ENCODE assay signal across 9 mouse cellular contexts in the genomic region with DNA sequence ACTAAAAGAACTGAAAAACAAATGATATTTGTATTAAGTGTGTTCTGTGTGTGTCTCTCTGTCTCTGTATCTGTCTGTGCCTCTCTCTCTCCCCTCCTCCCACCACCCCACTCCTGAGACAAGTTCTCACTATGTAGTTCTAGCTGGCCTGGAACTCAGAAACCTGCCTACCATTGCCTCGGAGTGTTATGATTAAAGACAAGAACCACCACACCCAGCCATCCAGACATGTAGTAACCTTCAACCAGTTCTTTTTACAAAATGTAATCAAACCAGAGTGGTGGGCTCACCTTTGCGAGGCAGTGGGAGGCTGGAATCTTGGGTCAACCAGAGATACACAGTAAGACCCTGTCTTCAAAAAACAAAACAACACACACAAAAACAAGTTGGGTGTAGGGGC. TPM values are rescaled to one million over a fixed set of nuclear protein-coding genes. Genes with fewer than 3 reads are reported as not detected.
DNase-seq lines count a peak whose midpoint lies in the region; ATAC-seq and TF ChIP-seq lines count a peak whose summit lies in the region.
"Had no signal": no experiment of that assay in that cellular context is flagged by ENCODE, and none has a peak within 500 bp of the region (broad histone marks: within the 10 kb centered on the region; RNA-seq: fewer than 3 reads in every experiment).

No protein-coding gene starts in this region.

- no peaks in the 10 kb centered on the region for H3K9me3 ChIP-seq in intestine, embryonic 15.5 days

- 11% methylated on average over 2 of the region's 2 CpGs for WGBS in lung, adult 2 months
- WGBS in intestine, embryonic 15.5 days = 14% methylated on average over 2 of the region's 2 CpGs

- no peaks in the 10 kb centered on the region for H3K36me3 ChIP-seq in intestine, embryonic 15.5 days
- H3K36me3 ChIP-seq in myocyte (ENCODE audit: control insufficient read depth, insufficient read depth) = no peaks in the 10 kb centered on the region

- peaks cover 23% of the 10 kb centered on the region for H3K4me1 ChIP-seq in lung, adult 2 months (ENCODE audit: control insufficient read depth, insufficient read depth, low read length)
- H3K4me1 ChIP-seq in embryonic fibroblast, embryonic 13.5 days (ENCODE audit: control insufficient read depth, insufficient read depth, low read length) = peaks cover 10% of the 10 kb centered on the region
- peaks cover 23% of the 10 kb centered on the region for H3K4me1 ChIP-seq in intestine, embryonic 15.5 days (replicated peaks)

- H3K4me3 ChIP-seq in lung, adult 2 months (replicated peaks; ENCODE audit: extremely low read depth, low read depth, low read length) = peak overlapping the region; percentile 32
- peak overlapping the region; percentile 71 for H3K4me3 ChIP-seq in embryonic fibroblast, embryonic 13.5 days (ENCODE audit: insufficient read depth, low read length)
- peak overlapping the region; percentile 76 for H3K4me3 ChIP-seq in intestine, embryonic 15.5 days (replicated peaks)
- H3K4me3 ChIP-seq in myocyte = peak overlapping the region; percentile 72

- no peak for ATAC-seq in intestine, embryonic 15.5 days
- no peak for ATAC-seq in megakaryocyte progenitor cell, adult 5-6 weeks (replicated peaks; ENCODE audit: poor library complexity)
- no peak for ATAC-seq in CD4-positive, CD25-positive, alpha-beta regulatory T cell, adult 4 months

- TF ChIP-seq CTCF in lung, adult 2 months (IDR thresholded peaks at IDR 0.05; ENCODE audit: insufficient read depth, low read length) = no peak
- no peak for TF ChIP-seq CTCF in embryonic fibroblast, embryonic 13.5 days (IDR thresholded peaks at IDR 0.05; ENCODE audit: borderline replicate concordance, insufficient read depth, low read length)

- peak overlapping the region; percentile 85; the same call in 1 of the 2 replicates for H3K9ac ChIP-seq in intestine, embryonic 15.5 days

- peaks cover 64% of the 10 kb centered on the region for H3K79me2 ChIP-seq in myocyte (ENCODE audit: control insufficient read depth, insufficient read depth)

- H3K27ac ChIP-seq in embryonic fibroblast, embryonic 13.5 days (ENCODE audit: insufficient read depth, low read length) = 0 out of 2 replicates have a peak overlapping the region, but pooled peaks have one; percentile 12
- H3K27ac ChIP-seq in intestine, embryonic 15.5 days = 0 out of 2 replicates have a peak overlapping the region, but pooled peaks have one; percentile 29

- DNase-seq in lung, adult 2 months = no peak
- DNase-seq in lung, adult 18-20 months = no peak
- no peak for DNase-seq in layer of hippocampus, adult 9-10 months (ENCODE audit: low spot score)
- DNase-seq: gastrocnemius, postnatal 10 days had no signal

- no peaks in the 10 kb centered on the region for H3K27me3 ChIP-seq in intestine, embryonic 15.5 days (replicated peaks)
- H3K27me3 ChIP-seq in myocyte (ENCODE audit: control insufficient read depth, insufficient read depth, insufficient read length) = no peaks in the 10 kb centered on the region

- no peak for TF ChIP-seq POLR2A in lung, adult 2 months (IDR thresholded peaks at IDR 0.05; ENCODE audit: borderline replicate concordance, extremely low read depth, low read depth, low read length)
- no peak for TF ChIP-seq POLR2A in embryonic fibroblast, embryonic 13.5 days (IDR thresholded peaks at IDR 0.05; ENCODE audit: low read depth, low read length)
- TF ChIP-seq POLR2A in myocyte (IDR thresholded peaks at IDR 0.05; ENCODE audit: insufficient read length, low read depth) = no peak

- H3K4me2 ChIP-seq in intestine, embryonic 15.5 days (replicated peaks) = peak overlapping the region; percentile 61
- H3K4me2 ChIP-seq in myocyte (ENCODE audit: low read depth) = peak overlapping the region; percentile 92

- no peak overlapping the region for H3ac ChIP-seq in myocyte (ENCODE audit: control insufficient read depth, insufficient read length)

TF ChIP-seq in myocyte, 11 proteins besides CTCF, POLR2A, EP300 and RAD21:
- no peak for TF ChIP-seq TCF12 (IDR thresholded peaks at IDR 0.05; ENCODE audit: insufficient read depth, poor library complexity, severe bottlenecking)
- no peak for TF ChIP-seq USF1 (IDR thresholded peaks at IDR 0.05; ENCODE audit: low read depth)
- no peak for TF ChIP-seq REST (IDR thresholded peaks at IDR 0.05; ENCODE audit: insufficient read depth, insufficient read length)
- no peak for TF ChIP-seq CEBPB (IDR thresholded peaks at IDR 0.05; ENCODE audit: insufficient read depth, poor library complexity, severe bottlenecking)
- no peak for TF ChIP-seq E2F4 (IDR thresholded peaks at IDR 0.05; ENCODE audit: insufficient read depth)
TF ChIP-seq in myocyte: peak in this region for 0.

RNA-seq across cellular contexts. Expression of a gene that starts 1.9 kb away (rescaled TPM):
- polyA plus RNA-seq in lung, adult 2 months (2012; rRNA removed) = 40.0 and 62.8 TPM in 2 replicates
- 311 and 382 TPM in 2 replicates for polyA plus RNA-seq in embryonic fibroblast, embryonic 13.5 days (2011; ENCODE audit: insufficient read length, low read depth, missing spikeins)
- 172 and 202 TPM in 2 replicates for polyA plus RNA-seq in intestine, embryonic 15.5 days (2015; fragmentation: Nextera tagmentation; extraction: Ambion mirVana)
- 56.6 TPM for polyA plus RNA-seq in myocyte (2012; fragmentation: generic; extraction: Trizol)
- 172 and 184 TPM in 2 replicates for total RNA-seq in megakaryocyte progenitor cell, adult 5-6 weeks (2015)
- 286 and 377 TPM in 2 replicates for total RNA-seq in megakaryocyte progenitor cell, adult 5-6 weeks (2017)
- polyA plus RNA-seq in CD4-positive, CD25-positive, alpha-beta regulatory T cell, adult 4 months (2017; shearing (Covaris generic)) = 100 to 1,000 TPM; 222 to 330 TPM

RNA-seq across cellular contexts. Expression of a gene that starts 37.4 kb away (rescaled TPM):
- polyA plus RNA-seq in lung, adult 2 months (2012; rRNA removed) = 6.2 and 7.5 TPM in 2 replicates
- polyA plus RNA-seq in embryonic fibroblast, embryonic 13.5 days (2011; ENCODE audit: insufficient read length, low read depth, missing spikeins) = 2.5 and 3.8 TPM in 2 replicates
- polyA plus RNA-seq in intestine, embryonic 15.5 days (2015; fragmentation: Nextera tagmentation; extraction: Ambion mirVana) = 12.8 and 12.9 TPM in 2 replicates
- polyA plus RNA-seq in myocyte (2012; fragmentation: generic; extraction: Trizol) = 0.23 TPM
- total RNA-seq in megakaryocyte progenitor cell, adult 5-6 weeks (2015) = 0.07 and 0.91 TPM in 2 replicates
- total RNA-seq in megakaryocyte progenitor cell, adult 5-6 weeks (2017) = 0.14 TPM in 1 of 2 replicates, not detected in the other
- 1 to 10 TPM in 1 of 2 experiments, under 1 TPM in 1; 0.56 to 1.2 TPM for polyA plus RNA-seq in CD4-positive, CD25-positive, alpha-beta regulatory T cell, adult 4 months (2017; shearing (Covaris generic))

RNA-seq across cellular contexts. Expression of a gene that starts 53.1 kb away (rescaled TPM):
- 221 and 295 TPM in 2 replicates for polyA plus RNA-seq in lung, adult 2 months (2012; rRNA removed)
- 41.0 and 53.7 TPM in 2 replicates for polyA plus RNA-seq in embryonic fibroblast, embryonic 13.5 days (2011; ENCODE audit: insufficient read length, low read depth, missing spikeins)
- 41.8 and 44.6 TPM in 2 replicates for polyA plus RNA-seq in intestine, embryonic 15.5 days (2015; fragmentation: Nextera tagmentation; extraction: Ambion mirVana)
- polyA plus RNA-seq in myocyte (2012; fragmentation: generic; extraction: Trizol) = 28.6 TPM
- total RNA-seq in megakaryocyte progenitor cell, adult 5-6 weeks (2015) = 0.12 and 0.94 TPM in 2 replicates
- total RNA-seq in megakaryocyte progenitor cell, adult 5-6 weeks (2017) = 1.7 TPM in 1 of 2 replicates, not detected in the other
- polyA plus RNA-seq in CD4-positive, CD25-positive, alpha-beta regulatory T cell, adult 4 months (2017; shearing (Covaris generic)) = 10 to 100 TPM; 10.5 to 12.7 TPM

RNA-seq across cellular contexts. Expression of a gene that starts 55.5 kb away (rescaled TPM):
- 153 and 194 TPM in 2 replicates for polyA plus RNA-seq in lung, adult 2 months (2012; rRNA removed)
- 83.0 and 98.9 TPM in 2 replicates for polyA plus RNA-seq in embryonic fibroblast, embryonic 13.5 days (2011; ENCODE audit: insufficient read length, low read depth, missing spikeins)
- 26.7 and 27.6 TPM in 2 replicates for polyA plus RNA-seq in intestine, embryonic 15.5 days (2015; fragmentation: Nextera tagmentation; extraction: Ambion mirVana)
- 236 TPM for polyA plus RNA-seq in myocyte (2012; fragmentation: generic; extraction: Trizol)
- 18.8 and 21.1 TPM in 2 replicates for total RNA-seq in megakaryocyte progenitor cell, adult 5-6 weeks (2015)
- total RNA-seq in megakaryocyte progenitor cell, adult 5-6 weeks (2017) = 35.8 and 39.6 TPM in 2 replicates
- 1 to 10 TPM; 2.0 to 6.3 TPM for polyA plus RNA-seq in CD4-positive, CD25-positive, alpha-beta regulatory T cell, adult 4 months (2017; shearing (Covaris generic))
